Mouse (Mus musculus): ENCODE measurements around the gene Mcm5. TPM values are rescaled to one million over a fixed set of nuclear protein-coding genes. Genes with fewer than 3 reads are reported as not detected.

Mcm5 gene
- polyA plus RNA-seq, 1 experiment, result 22.0 TPM

DNA sequence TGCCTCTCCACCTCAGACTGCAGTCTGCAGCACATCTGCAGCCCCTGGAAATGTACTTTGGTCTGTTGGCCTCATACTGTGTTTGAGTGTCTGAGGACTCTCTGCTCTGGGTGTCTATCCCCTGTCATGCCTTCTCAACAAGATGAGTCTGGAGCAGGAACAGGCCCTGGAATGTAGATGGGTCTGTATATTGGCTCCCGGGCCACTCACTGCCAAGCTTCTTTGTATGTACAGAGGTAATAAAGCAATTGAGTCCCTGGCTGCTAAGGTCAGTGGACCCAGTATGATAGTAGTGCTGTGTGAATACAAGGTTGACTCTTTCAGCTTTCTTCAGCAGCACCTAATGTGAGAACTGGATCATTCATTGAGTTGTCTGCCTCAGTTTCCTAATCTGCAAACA lies 18.0 kb downstream of the Mcm5 start:
- H3K27me3 ChIP-seq (ENCODE audit: control insufficient read depth, insufficient read depth, low read length), result no peaks in the 10 kb centered on the region
- peaks cover 16% of the 10 kb centered on the region for H3K36me3 ChIP-seq (ENCODE audit: control insufficient read depth, insufficient read depth, low read length)
- H3K4me3 ChIP-seq (ENCODE audit: low read depth, low read length), result no peak overlapping the region
- no peak overlapping the region for H3K27ac ChIP-seq (ENCODE audit: insufficient read depth, low read depth, low read length)
- H3K4me1 ChIP-seq (ENCODE audit: control insufficient read depth, insufficient read depth, insufficient read length, low read length), result no peaks in the 10 kb centered on the region
- 37% methylated on average over 1 of the region's 1 CpGs for WGBS
- TF ChIP-seq POLR2A (IDR thresholded peaks at IDR 0.05; ENCODE audit: low read depth, low read length) (no peak), CTCF (IDR thresholded peaks at IDR 0.05; ENCODE audit: extremely low read depth, insufficient read length, insufficient replicate concordance, low read depth, low read length) (no peak)

DNA sequence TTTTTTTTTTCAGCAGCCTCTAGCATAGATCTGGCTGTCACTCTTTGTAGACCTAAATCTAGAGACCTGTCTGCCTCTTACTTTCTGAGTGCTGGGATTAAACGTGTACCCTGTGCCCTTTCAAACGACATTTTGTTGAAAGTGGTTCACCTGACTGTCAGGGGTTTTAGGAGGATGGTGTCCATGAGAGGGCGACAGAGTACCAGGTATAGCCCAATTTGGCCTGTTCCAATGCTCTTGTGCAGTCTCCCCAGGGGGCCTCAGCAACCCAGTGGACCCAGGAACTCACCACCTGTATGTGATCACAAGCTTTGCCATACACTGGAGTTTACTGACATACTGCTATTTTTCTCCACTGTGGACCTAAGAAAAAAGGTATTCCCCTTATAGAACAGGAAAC lies 23.1 kb downstream of the Mcm5 start:
- Histone ChIP-seq H3K36me3 (ENCODE audit: control insufficient read depth, insufficient read depth, low read length) (peaks cover 2% of the 10 kb centered on the region; the same call in 1 of the 2 replicates), H3K27me3 (ENCODE audit: control insufficient read depth, insufficient read depth, low read length) (no peaks in the 10 kb centered on the region), H3K27ac (ENCODE audit: insufficient read depth, low read depth, low read length) (no peak overlapping the region), H3K4me1 (ENCODE audit: control insufficient read depth, insufficient read depth, insufficient read length, low read length) (no peaks in the 10 kb centered on the region; the same call in 1 of the 2 replicates), H3K4me3 (ENCODE audit: low read depth, low read length) (no peak overlapping the region)
- 9% methylated on average over 3 of the region's 3 CpGs for WGBS
- TF ChIP-seq POLR2A (IDR thresholded peaks at IDR 0.05; ENCODE audit: low read depth, low read length) (no peak), CTCF (IDR thresholded peaks at IDR 0.05; ENCODE audit: extremely low read depth, insufficient read length, insufficient replicate concordance, low read depth, low read length) (peak; percentile 64; the same call in 1 of the 2 replicates)

DNA sequence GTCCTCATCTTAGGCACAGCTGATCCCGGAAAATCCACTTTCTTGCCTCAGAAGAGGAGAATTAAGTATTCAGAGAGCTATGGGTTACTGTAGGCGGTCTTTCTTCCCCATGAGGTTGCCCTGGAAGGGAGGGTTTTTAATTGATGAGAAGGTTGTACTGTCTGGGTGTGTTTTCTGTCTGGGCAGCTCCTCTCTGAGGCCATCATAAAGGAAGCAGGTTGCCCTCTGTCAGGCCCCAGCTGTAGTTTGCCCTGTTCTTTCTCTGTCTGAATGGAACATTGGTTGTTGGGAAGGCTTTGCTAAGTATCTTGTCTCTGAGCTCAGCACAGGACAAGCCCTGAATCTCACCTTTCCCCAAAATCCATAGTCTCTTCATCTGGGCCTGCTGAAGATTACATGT lies 24.0 kb downstream of the Mcm5 start:
- Histone ChIP-seq H3K27ac (ENCODE audit: insufficient read depth, low read depth, low read length) (no peak overlapping the region), H3K4me1 (ENCODE audit: control insufficient read depth, insufficient read depth, insufficient read length, low read length) (no peaks in the 10 kb centered on the region; the same call in 1 of the 2 replicates), H3K4me3 (ENCODE audit: low read depth, low read length) (no peak overlapping the region), H3K27me3 (ENCODE audit: control insufficient read depth, insufficient read depth, low read length) (no peaks in the 10 kb centered on the region), H3K36me3 (ENCODE audit: control insufficient read depth, insufficient read depth, low read length) (no peaks in the 10 kb centered on the region)
- no peak for TF ChIP-seq POLR2A (IDR thresholded peaks at IDR 0.05; ENCODE audit: low read depth, low read length)
- no peak for TF ChIP-seq CTCF (IDR thresholded peaks at IDR 0.05; ENCODE audit: extremely low read depth, insufficient read length, insufficient replicate concordance, low read depth, low read length)
- WGBS, result 92% methylated on average over 2 of the region's 2 CpGs

DNA sequence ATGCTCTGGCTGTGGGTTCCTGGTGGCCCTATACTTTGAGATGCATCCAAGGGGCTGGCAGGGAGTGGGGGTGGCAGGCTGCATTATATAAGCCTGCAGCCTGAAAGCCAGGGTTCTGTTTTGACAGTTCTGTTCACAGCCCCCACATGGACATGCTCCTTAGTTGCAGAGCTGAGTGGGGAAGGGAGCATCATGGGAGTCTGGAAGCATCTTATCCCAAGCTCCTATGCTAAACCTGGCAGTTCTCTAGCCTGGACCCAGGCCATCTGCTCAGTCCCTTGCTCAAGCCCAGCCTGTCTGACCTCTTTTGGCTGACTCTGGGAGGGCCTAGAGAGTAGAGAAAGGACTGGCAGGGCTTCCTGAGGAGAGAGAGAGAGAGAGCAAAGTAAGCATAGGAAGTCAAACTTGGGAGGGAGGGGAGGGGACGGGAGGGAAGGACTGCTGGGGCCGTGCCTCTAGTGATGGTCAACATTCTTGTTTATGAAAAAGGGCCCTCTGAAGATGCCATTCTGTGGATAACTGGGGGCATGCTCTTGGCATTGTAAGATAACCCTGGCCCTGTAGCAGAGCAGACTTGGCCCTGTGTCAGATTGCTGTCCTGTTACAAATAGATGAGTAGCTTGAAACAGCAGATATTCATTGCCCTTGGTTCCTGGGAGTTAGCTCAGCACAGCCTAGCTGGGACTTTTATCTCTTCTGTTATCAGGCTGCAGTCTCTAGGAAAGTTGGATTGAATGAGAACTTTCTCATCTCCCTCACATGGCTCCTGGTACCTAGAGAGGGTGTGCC lies 25.4 kb downstream of the Mcm5 start:
- TF ChIP-seq POLR2A (IDR thresholded peaks at IDR 0.05; ENCODE audit: low read depth, low read length) (no peak), CTCF (IDR thresholded peaks at IDR 0.05; ENCODE audit: extremely low read depth, insufficient read length, insufficient replicate concordance, low read depth, low read length) (no peak)
- 37% methylated on average over 2 of the region's 2 CpGs for WGBS
- no peaks in the 10 kb centered on the region for H3K27me3 ChIP-seq (ENCODE audit: control insufficient read depth, insufficient read depth, low read length)
- H3K4me3 ChIP-seq (ENCODE audit: low read depth, low read length), result no peak overlapping the region
- no peak overlapping the region for H3K27ac ChIP-seq (ENCODE audit: insufficient read depth, low read depth, low read length)
- no peaks in the 10 kb centered on the region; the same call in 1 of the 2 replicates for H3K4me1 ChIP-seq (ENCODE audit: control insufficient read depth, insufficient read depth, insufficient read length, low read length)
- H3K36me3 ChIP-seq (ENCODE audit: control insufficient read depth, insufficient read depth, low read length), result no peaks in the 10 kb centered on the region

DNA sequence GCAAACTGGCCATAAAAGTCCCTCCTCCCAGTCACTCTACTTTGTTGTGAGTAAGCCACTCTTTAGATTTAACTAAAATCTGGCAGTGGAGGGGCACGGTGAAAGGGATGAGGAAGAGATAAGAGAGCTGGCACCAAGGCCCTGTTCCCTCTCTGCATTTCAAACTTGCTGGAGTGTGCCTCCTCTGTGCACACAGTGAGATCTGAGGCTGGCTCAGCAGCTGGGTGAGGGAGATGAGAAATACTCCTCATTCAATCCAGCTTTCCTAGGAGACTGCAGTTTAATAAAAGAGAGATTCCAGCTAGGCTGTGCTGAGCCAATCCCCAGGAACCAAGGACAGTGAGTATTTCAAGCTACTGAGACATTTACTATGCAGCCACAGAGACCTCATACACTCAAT lies 26.4 kb downstream of the Mcm5 start:
- no peak for TF ChIP-seq CTCF (IDR thresholded peaks at IDR 0.05; ENCODE audit: extremely low read depth, insufficient read length, insufficient replicate concordance, low read depth, low read length)
- TF ChIP-seq POLR2A (IDR thresholded peaks at IDR 0.05; ENCODE audit: low read depth, low read length), result no peak
- no peak overlapping the region for H3K27ac ChIP-seq (ENCODE audit: insufficient read depth, low read depth, low read length)
- 7% methylated on average over 1 of the region's 1 CpGs for WGBS

DNA sequence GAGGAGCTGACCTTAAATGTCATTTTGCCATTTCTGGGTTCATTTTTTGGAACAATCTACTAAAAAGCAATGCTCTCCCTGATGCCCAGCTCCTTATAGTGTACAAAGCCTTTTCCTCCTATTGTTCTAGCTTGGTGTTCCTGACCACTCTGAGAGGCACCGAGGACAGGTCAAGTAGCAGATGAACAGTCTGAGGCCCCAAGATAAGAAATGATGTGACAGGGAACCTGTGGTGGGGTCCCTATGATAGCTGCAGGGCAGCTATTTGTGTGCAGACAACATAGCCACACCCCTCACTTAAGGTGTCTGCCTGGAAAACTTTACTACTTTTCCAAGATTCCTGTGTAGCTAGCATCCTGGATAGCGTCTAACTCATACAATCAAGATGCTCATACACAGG lies 26.9 kb downstream of the Mcm5 start:
- no peaks in the 10 kb centered on the region; the same call in 1 of the 2 replicates for H3K4me1 ChIP-seq (ENCODE audit: control insufficient read depth, insufficient read depth, insufficient read length, low read length)
- no peak for TF ChIP-seq CTCF (IDR thresholded peaks at IDR 0.05; ENCODE audit: extremely low read depth, insufficient read length, insufficient replicate concordance, low read depth, low read length)
- TF ChIP-seq POLR2A (IDR thresholded peaks at IDR 0.05; ENCODE audit: low read depth, low read length), result no peak
- no peaks in the 10 kb centered on the region for H3K27me3 ChIP-seq (ENCODE audit: control insufficient read depth, insufficient read depth, low read length)
- whole genome bisulfite sequencing, result 46% methylated on average over 2 of the region's 2 CpGs
- no peaks in the 10 kb centered on the region for H3K36me3 ChIP-seq (ENCODE audit: control insufficient read depth, insufficient read depth, low read length)
- H3K4me3 ChIP-seq (ENCODE audit: low read depth, low read length), result no peak overlapping the region
- no peak overlapping the region for H3K27ac ChIP-seq (ENCODE audit: insufficient read depth, low read depth, low read length)

More for the DNA sequence above, 26.4 kb downstream of the Mcm5 start:
- no peaks in the 10 kb centered on the region for H3K27me3 ChIP-seq (ENCODE audit: control insufficient read depth, insufficient read depth, low read length)
- H3K36me3 ChIP-seq (ENCODE audit: control insufficient read depth, insufficient read depth, low read length), result no peaks in the 10 kb centered on the region
- no peaks in the 10 kb centered on the region; the same call in 1 of the 2 replicates for H3K4me1 ChIP-seq (ENCODE audit: control insufficient read depth, insufficient read depth, insufficient read length, low read length)
- no peak overlapping the region for H3K4me3 ChIP-seq (ENCODE audit: low read depth, low read length)

DNA sequence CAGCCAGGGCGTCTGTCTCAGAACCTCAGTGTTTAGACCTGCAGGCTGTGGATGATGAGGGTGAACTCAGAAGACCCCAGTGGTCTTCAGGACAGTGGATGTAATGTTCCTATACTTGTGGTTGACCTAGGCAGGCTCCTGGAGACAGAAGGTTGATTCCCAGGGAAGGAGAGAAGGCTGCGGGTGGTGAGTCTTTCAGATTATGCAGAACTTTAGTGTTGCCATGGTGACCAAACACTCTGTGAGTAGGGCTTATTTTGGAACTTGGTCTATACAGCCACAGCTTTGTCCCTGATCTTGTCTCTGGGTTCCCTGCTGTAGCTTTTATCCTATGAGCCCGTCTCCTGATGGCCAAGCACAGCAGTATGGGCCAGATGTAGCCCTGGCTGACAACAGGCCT lies 28.2 kb downstream of the Mcm5 start:
- TF ChIP-seq CTCF (IDR thresholded peaks at IDR 0.05; ENCODE audit: extremely low read depth, insufficient read length, insufficient replicate concordance, low read depth, low read length) (no peak), POLR2A (IDR thresholded peaks at IDR 0.05; ENCODE audit: low read depth, low read length) (no peak)
- Histone ChIP-seq H3K27me3 (ENCODE audit: control insufficient read depth, insufficient read depth, low read length) (no peaks in the 10 kb centered on the region), H3K4me1 (ENCODE audit: control insufficient read depth, insufficient read depth, insufficient read length, low read length) (no peaks in the 10 kb centered on the region; the same call in 1 of the 2 replicates), H3K27ac (ENCODE audit: insufficient read depth, low read depth, low read length) (no peak overlapping the region), H3K4me3 (ENCODE audit: low read depth, low read length) (no peak overlapping the region), H3K36me3 (ENCODE audit: control insufficient read depth, insufficient read depth, low read length) (no peaks in the 10 kb centered on the region)
- WGBS, result 84% methylated on average over 3 of the region's 3 CpGs
